In the genomic region with DNA sequence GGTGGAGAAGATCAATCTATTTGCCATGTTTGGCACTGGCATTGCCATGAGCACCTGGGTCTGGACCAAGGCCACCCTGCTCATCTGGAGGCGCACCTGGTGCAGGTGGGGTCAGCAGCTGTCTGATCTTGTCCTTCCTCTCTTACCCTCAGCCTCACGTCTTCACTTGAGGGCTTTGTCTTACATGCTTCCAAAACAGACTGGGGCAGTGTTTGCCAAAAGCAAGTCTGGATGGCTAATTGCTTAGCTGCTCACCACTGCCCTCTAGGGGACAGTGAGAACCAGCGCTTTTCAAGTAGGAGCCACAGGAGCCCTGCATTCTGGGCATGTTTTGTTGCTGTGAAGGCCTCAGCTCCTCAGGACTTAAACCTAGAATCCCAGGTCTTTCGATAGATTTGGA, we compare ENCODE assay signal across 9 mouse cellular contexts. TPM values are rescaled to one million over a fixed set of nuclear protein-coding genes. Genes with fewer than 3 reads are reported as not detected.
A peak's percentile ranks its signal among the peaks of the same experiment; 100 is the strongest.
DNase-seq lines count a peak whose midpoint lies in the region; ATAC-seq and TF ChIP-seq lines count a peak whose summit lies in the region.
"Had no signal": no experiment of that assay in that cellular context is flagged by ENCODE, and none has a peak within 500 bp of the region (broad histone marks: within the 10 kb centered on the region; RNA-seq: fewer than 3 reads in every experiment).

No protein-coding gene starts in this region.

- intact Hi-C loops in heart, adult 2 months (cut with DNase I) = loop anchor here (1.0 to 5.0 kb wide), 2 partner anchors 46 to 59 kb away; no protein-coding TSS in a partner anchor

- no peak for TF ChIP-seq POLR2A in heart, adult 2 months (IDR thresholded peaks at IDR 0.05; ENCODE audit: insufficient read depth, low read depth, low read length)

- peak; percentile 46; the same call in 1 of the 2 replicates for ATAC-seq in forebrain, postnatal 0 days
- 0 out of 2 replicates have a peak, but pooled peaks have one; percentile 38 for ATAC-seq in midbrain, embryonic 12.5 days (ENCODE audit: low FRiP score, low read depth)
- ATAC-seq: Patski had no signal

- H3K79me2 ChIP-seq in heart, adult 2 months (replicated peaks; ENCODE audit: control insufficient read depth, insufficient read depth, low read length) = no peaks in the 10 kb centered on the region

- peak; percentile 94; the same call in 1 of the 2 replicates for TF ChIP-seq CTCF in heart, adult 2 months (IDR thresholded peaks at IDR 0.05)
- peak; percentile 83 for TF ChIP-seq CTCF in forebrain, postnatal 0 days (IDR thresholded peaks at IDR 0.05; ENCODE audit: low read depth)

- no peak overlapping the region for H3K4me3 ChIP-seq in heart, adult 2 months
- H3K4me3 ChIP-seq in heart, embryonic 10.5 days = no peak overlapping the region
- H3K4me3 ChIP-seq in forebrain, postnatal 0 days (ENCODE audit: low read depth, low read length) = no peak overlapping the region
- H3K4me3 ChIP-seq in midbrain, embryonic 12.5 days = no peak overlapping the region

- H3K9ac ChIP-seq in heart, adult 2 months (ENCODE audit: low read depth, low read length) = no peak overlapping the region
- H3K9ac ChIP-seq in forebrain, postnatal 0 days = no peak overlapping the region
- no peak overlapping the region for H3K9ac ChIP-seq in midbrain, embryonic 12.5 days (replicated peaks)

- no peak overlapping the region for H3K27ac ChIP-seq in heart, adult 2 months
- H3K27ac ChIP-seq in heart, embryonic 10.5 days = no peak overlapping the region
- H3K27ac ChIP-seq in forebrain, postnatal 0 days (ENCODE audit: low read depth, low read length) = 0 out of 2 replicates have a peak overlapping the region, but pooled peaks have one; percentile 21
- no peak overlapping the region for H3K27ac ChIP-seq in midbrain, embryonic 12.5 days (replicated peaks)

- no peaks in the 10 kb centered on the region for H3K36me3 ChIP-seq in heart, adult 2 months (ENCODE audit: control insufficient read depth, insufficient read depth, low read length)
- peaks cover 71% of the 10 kb centered on the region for H3K36me3 ChIP-seq in heart, embryonic 10.5 days
- peaks cover 5% of the 10 kb centered on the region; the same call in 1 of the 2 replicates for H3K36me3 ChIP-seq in forebrain, postnatal 0 days (ENCODE audit: insufficient read depth)
- peaks cover 54% of the 10 kb centered on the region for H3K36me3 ChIP-seq in midbrain, embryonic 12.5 days

- no peaks in the 10 kb centered on the region for H3K9me3 ChIP-seq in heart, embryonic 10.5 days
- H3K9me3 ChIP-seq in forebrain, postnatal 0 days (ENCODE audit: low read length) = no peaks in the 10 kb centered on the region
- no peaks in the 10 kb centered on the region for H3K9me3 ChIP-seq in midbrain, embryonic 12.5 days

- DNase-seq in heart, adult 2 months = peak; percentile 70 to 71
- no peak for DNase-seq in heart, embryonic 10.5 days (ENCODE audit: low spot score)
- DNase-seq in cerebellum, adult 11-12 months = peak; percentile 77
- peak; percentile 84 for DNase-seq in forebrain, postnatal 0 days
- DNase-seq in hindlimb bud, embryonic 11.5 days (ENCODE audit: extremely low spot score, low read depth, low spot score) = peak; percentile 66
- peak; percentile 36 to 62 for DNase-seq in left cerebral cortex, adult 8-10 months (ENCODE audit: low spot score in 2 of 2)
- DNase-seq in spleen, postnatal 4 days (ENCODE audit: low spot score in 2 of 2) = peak; percentile 58 to 85

- no peaks in the 10 kb centered on the region for H3K27me3 ChIP-seq in heart, adult 2 months (ENCODE audit: control insufficient read depth, insufficient read depth, low read length)
- no peaks in the 10 kb centered on the region for H3K27me3 ChIP-seq in heart, embryonic 10.5 days (ENCODE audit: insufficient read depth, poor library complexity, severe bottlenecking)
- H3K27me3 ChIP-seq in forebrain, postnatal 0 days (ENCODE audit: insufficient read depth, low read length) = no peaks in the 10 kb centered on the region
- no peaks in the 10 kb centered on the region for H3K27me3 ChIP-seq in midbrain, embryonic 12.5 days
- H3K27me3 ChIP-seq: Patski had no signal

- 36% methylated on average over 4 of the region's 4 CpGs for WGBS in heart, adult 2 months
- WGBS in heart, embryonic 10.5 days = 45% methylated on average over 4 of the region's 4 CpGs
- WGBS in forebrain, postnatal 0 days = 35% methylated on average over 4 of the region's 4 CpGs
- 44% methylated on average over 4 of the region's 4 CpGs for WGBS in midbrain, embryonic 12.5 days

- H3K4me2 ChIP-seq in forebrain, postnatal 0 days (ENCODE audit: low read depth) = no peak overlapping the region
- no peak overlapping the region for H3K4me2 ChIP-seq in midbrain, embryonic 12.5 days (replicated peaks)

- H3K4me1 ChIP-seq in heart, adult 2 months (ENCODE audit: control insufficient read depth, insufficient read depth, low read length) = no peaks in the 10 kb centered on the region
- H3K4me1 ChIP-seq in heart, embryonic 10.5 days = no peaks in the 10 kb centered on the region
- H3K4me1 ChIP-seq in forebrain, postnatal 0 days (ENCODE audit: insufficient read depth) = no peaks in the 10 kb centered on the region
- H3K4me1 ChIP-seq in midbrain, embryonic 12.5 days = no peaks in the 10 kb centered on the region

- TF ChIP-seq EP300 in heart, adult 2 months (IDR thresholded peaks at IDR 0.05; ENCODE audit: insufficient read depth, low read depth, low read length) = 0 out of 2 replicates have a peak, but pooled peaks have one; percentile 47

RNA-seq across cellular contexts. Expression of gene Ahcyl2, which starts 9.4 kb away (rescaled TPM):
- 10 to 100 TPM; 14.7 to 15.6 TPM for total RNA-seq in heart, adult 2 months (2021)
- 10.5 and 16.2 TPM in 2 replicates for polyA plus RNA-seq in heart, adult 2 months (2012; rRNA removed)
- 9.7 and 13.5 TPM in 2 replicates for polyA plus RNA-seq in heart, embryonic 10.5 days (2016; fragmentation: Nextera tagmentation; extraction: Ambion mirVana)
- 44.6 and 48.3 TPM in 2 replicates for total RNA-seq in forebrain, postnatal 0 days (2014; rRNA removed)
- 9.0 and 13.6 TPM in 2 replicates for polyA plus RNA-seq in forebrain, postnatal 0 days (2015; fragmentation: Nextera tagmentation; extraction: Ambion mirVana)
- total RNA-seq in left cerebral cortex, adult 8-10 months (2022) = 100 to 1,000 TPM; 128 to 171 (median 150) TPM
- 17.2 and 18.0 TPM in 2 replicates for polyA plus RNA-seq in midbrain, embryonic 12.5 days (2016; fragmentation: Nextera tagmentation; extraction: Ambion mirVana)

RNA-seq across cellular contexts. Expression of gene Smo, which starts 23.1 kb away (rescaled TPM):
- 1 to 10 TPM; 8.3 to 8.5 TPM for total RNA-seq in heart, adult 2 months (2021)
- polyA plus RNA-seq in heart, adult 2 months (2012; rRNA removed) = 12.7 and 16.4 TPM in 2 replicates
- polyA plus RNA-seq in heart, embryonic 10.5 days (2016; fragmentation: Nextera tagmentation; extraction: Ambion mirVana) = 21.7 and 36.9 TPM in 2 replicates
- 28.0 and 38.2 TPM in 2 replicates for total RNA-seq in forebrain, postnatal 0 days (2014; rRNA removed)
- 4.4 and 8.3 TPM in 2 replicates for polyA plus RNA-seq in forebrain, postnatal 0 days (2015; fragmentation: Nextera tagmentation; extraction: Ambion mirVana)
- 10 to 100 TPM; 10.5 to 11.9 (median 11.0) TPM for total RNA-seq in left cerebral cortex, adult 8-10 months (2022)
- 46.3 and 48.8 TPM in 2 replicates for polyA plus RNA-seq in midbrain, embryonic 12.5 days (2016; fragmentation: Nextera tagmentation; extraction: Ambion mirVana)
